Mouse (Mus musculus) MEL (cell line): ENCODE data around the gene Slc25a28. TPM values are rescaled to one million over a fixed set of nuclear protein-coding genes. Genes with fewer than 3 reads are reported as not detected.

Experiments used
- DNase-seq: peaks from one replicate; pipeline ENCODE4 v3.0.0; 2011; ENCODE audit warnings: low read depth, low spot score
- H3K27ac ChIP-seq: 2 replicates; pipeline ENCODE4 v1.5.1; 2012; ENCODE audit warnings: low read depth, mild to moderate bottlenecking, control low read depth, low read length, moderate library complexity; ENCODE audit not compliant: control insufficient read depth
- H3K27me3 ChIP-seq, 2 experiments: fragments of 150-350 bp in 1 of 2; sonication (generic) in 1 of 2; 2 replicates each; pipeline ENCODE4 v1.6.1; 2012; ENCODE audit warnings: low read length in 2 of 2, mild to moderate bottlenecking in 2 of 2, improper control_type of control experiment in 1 of 2, moderate library complexity in 1 of 2; ENCODE audit not compliant: insufficient read depth in 2 of 2, control insufficient read depth in 1 of 2
- H3K36me3 ChIP-seq, 2 experiments: 2 replicates each; pipeline ENCODE4 v1.6.1; 2012 to 2014; ENCODE audit warnings: low read length in 2 of 2, improper control_type of control experiment in 1 of 2, inconsistent platforms in 1 of 2, mild to moderate bottlenecking in 1 of 2; ENCODE audit not compliant: insufficient read depth in 2 of 2, control insufficient read depth in 1 of 2
- H3K4me1 ChIP-seq, 2 experiments: fragments of 150-350 bp in 1 of 2; sonication (generic) in 1 of 2; 2 replicates each; pipeline ENCODE4 v1.6.1; 2012; ENCODE audit warnings: low read length in 2 of 2, improper control_type of control experiment in 1 of 2, mild to moderate bottlenecking in 1 of 2; ENCODE audit not compliant: insufficient read depth in 2 of 2, control insufficient read depth in 1 of 2
- H3K4me3 ChIP-seq, 2 experiments: fragments of 150-350 bp in 1 of 2; sonication (generic) in 1 of 2; 2 replicates each; pipeline ENCODE4 v1.5.1; 2012; ENCODE audit warnings: low read depth in 2 of 2, low read length in 2 of 2, mild to moderate bottlenecking in 2 of 2, moderate library complexity in 2 of 2, control low read depth in 1 of 2, improper control_type of control experiment in 1 of 2; ENCODE audit not compliant: control insufficient read depth in 1 of 2, insufficient read depth in 1 of 2
- H3K79me2 ChIP-seq: 2 replicates; pipeline ENCODE4 v1.6.1; 2012; ENCODE audit warnings: mild to moderate bottlenecking, low read length, moderate library complexity; ENCODE audit not compliant: control insufficient read depth, poor library complexity, insufficient read depth
- H3K9ac ChIP-seq: 2 replicates; pipeline ENCODE4 v1.6.1; 2012; ENCODE audit warnings: low read depth, mild to moderate bottlenecking, control low read depth, low read length, moderate library complexity; ENCODE audit not compliant: control insufficient read depth, poor library complexity, severe bottlenecking
- H3K9me3 ChIP-seq: fragments of 150-350 bp; sonication (generic); replicated peaks from 2 replicates; pipeline ENCODE4 v1.6.1; 2012; ENCODE audit warnings: mild to moderate bottlenecking, low read length, improper control_type of control experiment, moderate library complexity; ENCODE audit not compliant: insufficient read depth
- ELF1 ChIP-seq: IDR thresholded peaks from 2 replicates; pipeline ENCODE4 v1.6.1; 2014; ENCODE audit warnings: low read depth, mild to moderate bottlenecking, inconsistent platforms, low read length, improper control_type of control experiment, moderate library complexity
- JUND ChIP-seq: IDR thresholded peaks from 2 replicates; pipeline ENCODE4 v1.6.1; 2011; ENCODE audit warnings: low read depth, mild to moderate bottlenecking, improper control_type of control experiment, low read length
- KAT2A ChIP-seq: conservative IDR thresholded peaks from 2 replicates; pipeline ENCODE4 v1.6.1; 2012; ENCODE audit warnings: low read depth, low read length, improper control_type of control experiment, inconsistent platforms
- MAFK ChIP-seq: IDR thresholded peaks from 2 replicates; pipeline ENCODE4 v1.6.1; 2011; ENCODE audit warnings: low read depth, mild to moderate bottlenecking, low read length, improper control_type of control experiment, borderline replicate concordance
- MYC ChIP-seq: IDR thresholded peaks from 2 replicates; pipeline ENCODE4 v1.6.1; 2011; ENCODE audit warnings: low read depth, mild to moderate bottlenecking, low read length, improper control_type of control experiment, moderate library complexity
- NRF1 ChIP-seq: IDR thresholded peaks from 2 replicates; pipeline ENCODE4 v1.6.1; 2014; ENCODE audit warnings: low read depth, mild to moderate bottlenecking, inconsistent platforms, low read length, improper control_type of control experiment, moderate library complexity; ENCODE audit not compliant: poor library complexity, insufficient read depth, severe bottlenecking
- POLR2AphosphoS2 ChIP-seq: IDR thresholded peaks from 2 replicates; pipeline ENCODE4 v1.6.1; 2011; ENCODE audit warnings: low read length, improper control_type of control experiment
- POLR2AphosphoS5 ChIP-seq: IDR thresholded peaks from 2 replicates; pipeline ENCODE4 v1.6.1; 2012; ENCODE audit warnings: low read depth, borderline replicate concordance, mild to moderate bottlenecking, inconsistent platforms, low read length, moderate library complexity, mixed read lengths
- RAD21 ChIP-seq: IDR thresholded peaks from 2 replicates; pipeline ENCODE4 v1.6.1; 2011; ENCODE audit warnings: mild to moderate bottlenecking, low read depth, low read length, improper control_type of control experiment
- RCOR1 ChIP-seq: IDR thresholded peaks from 2 replicates; pipeline ENCODE4 v1.6.1; 2012; ENCODE audit warnings: low read depth, mild to moderate bottlenecking, inconsistent platforms, low read length, improper control_type of control experiment
- SIN3A ChIP-seq: IDR thresholded peaks from 2 replicates; pipeline ENCODE4 v1.6.1; 2012; ENCODE audit warnings: low read length, improper control_type of control experiment, inconsistent platforms
- SMC3 ChIP-seq: IDR thresholded peaks from 2 replicates; pipeline ENCODE4 v1.6.1; 2011; ENCODE audit warnings: low read depth, low read length, improper control_type of control experiment
- USF1 ChIP-seq: IDR thresholded peaks from 2 replicates; pipeline ENCODE4 v1.6.1; 2014; ENCODE audit warnings: low read depth, mild to moderate bottlenecking, inconsistent platforms, low read length, improper control_type of control experiment, moderate library complexity
- USF2 ChIP-seq, 2 experiments: IDR thresholded peaks; 2 replicates each; pipeline ENCODE4 v1.6.1; 2011 to 2012; ENCODE audit warnings: improper control_type of control experiment in 2 of 2, low read length in 2 of 2, borderline replicate concordance in 1 of 2, inconsistent platforms in 1 of 2, low read depth in 1 of 2, mild to moderate bottlenecking in 1 of 2; ENCODE audit not compliant: insufficient read depth in 1 of 2
- ZMIZ1 ChIP-seq: IDR thresholded peaks from 2 replicates; pipeline ENCODE4 v1.6.1; 2012; ENCODE audit warnings: low read depth, mild to moderate bottlenecking, inconsistent platforms, low read length, improper control_type of control experiment, moderate library complexity
- polyA plus RNA-seq, 2 experiments: library from polyadenylated mRNA; stranded (reverse) in 1 of 2; unstranded in 1 of 2; fragments of >175 nt in 1 of 2; fragments of >200 nt in 1 of 2; gene quantifications; 2 replicates each; pipeline versions ENCODE4 v1.2.1 to v1.2.4; 2012; ENCODE audit warnings: low replicate concordance in 2 of 2, low read depth in 1 of 2; ENCODE audit not compliant: insufficient read length in 2 of 2, insufficient read depth in 1 of 2, missing spikeins in 1 of 2
- total RNA-seq: library from RNA; depleted of rRNA; stranded (reverse); fragments of 300-350 nt; gene quantifications from 2 replicates; pipeline ENCODE4 v1.2.3, GENCODE M21; 2012

Slc25a28 gene
- total and polyA plus RNA-seq, 3 experiments, result 58.2 to 110 TPM; not detected in 1

DNA sequence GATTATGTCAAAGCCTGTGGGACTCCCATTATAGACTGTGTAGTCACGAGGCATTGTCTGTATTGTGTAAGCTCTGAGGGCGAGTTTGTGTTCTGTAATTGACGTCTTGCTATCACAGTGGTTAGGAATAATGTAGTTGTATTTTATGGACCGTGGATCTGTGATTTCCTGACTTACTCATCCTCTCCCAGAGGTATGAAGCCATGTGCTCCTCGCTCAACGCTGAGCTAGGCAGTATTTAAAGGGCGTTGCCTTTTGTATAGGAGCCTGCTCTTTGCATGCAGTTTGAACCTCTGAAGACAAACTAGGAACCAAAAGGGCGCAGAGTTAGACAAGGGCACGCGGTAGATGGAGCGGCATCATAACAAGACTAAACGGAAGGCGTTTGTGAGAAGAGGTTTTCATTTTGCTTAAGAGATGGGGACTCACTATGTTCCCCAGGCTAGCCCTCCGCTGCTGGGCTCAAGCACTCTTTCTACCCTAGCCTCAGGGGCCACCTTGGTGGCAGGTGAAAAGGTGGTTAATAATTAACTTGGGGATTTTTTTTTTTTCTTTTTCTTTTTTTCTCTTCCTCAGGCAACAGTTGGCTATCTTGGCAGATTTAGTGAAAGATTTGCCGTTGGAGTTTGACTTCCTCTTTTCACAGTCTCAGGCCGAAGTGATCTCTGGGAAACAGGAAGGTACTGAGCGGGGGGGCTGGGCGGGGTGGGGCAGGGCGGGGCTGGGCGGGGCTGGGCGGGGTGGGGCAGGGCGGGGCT, 36.7 kb upstream of the Slc25a28 start (continued):
- no peak for TF ChIP-seq NRF1
- no peak for TF ChIP-seq RAD21
- peak; percentile 73 for TF ChIP-seq SIN3A
- 0 out of 2 replicates have a peak, but pooled peaks have one; percentile 33 for TF ChIP-seq MAFK

DNA sequence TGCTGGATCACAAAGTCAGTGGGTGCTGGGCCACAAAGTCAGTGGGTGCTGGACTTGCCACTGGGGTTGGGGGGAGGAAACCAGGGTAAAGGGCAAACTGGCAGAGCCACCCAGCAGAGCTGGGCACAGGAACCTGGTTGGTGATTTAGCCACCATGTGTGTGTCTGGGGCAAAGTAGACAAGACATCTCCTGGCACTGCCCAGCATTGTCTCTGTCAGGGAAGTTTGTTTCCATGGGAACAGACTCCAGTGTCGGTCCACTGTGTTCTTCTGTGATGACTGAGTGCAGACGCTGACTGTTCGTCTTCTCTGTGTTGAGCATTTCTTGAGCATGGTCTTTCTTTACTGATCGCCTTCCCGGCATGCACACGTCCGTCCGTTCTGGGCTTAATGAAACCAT, 34.6 kb upstream of the Slc25a28 start:
- H3K27ac ChIP-seq, result no peak overlapping the region
- H3K27me3 ChIP-seq, result no peaks in the 10 kb centered on the region
- peaks cover 7 to 16% of the 10 kb centered on the region in 2 experiments for H3K4me1 ChIP-seq
- H3K9ac ChIP-seq, result no peak overlapping the region
- DNase-seq, result no peak
- TF ChIP-seq JUND (no peak), ELF1 (no peak), USF2 (IDR thresholded peaks at IDR 0.05; ENCODE audit: borderline replicate concordance in 1 of 2, insufficient read depth in 1 of 2, low read depth in 1 of 2, low read length in 2 of 2) (no peak), MAFK (no peak), RCOR1 (no peak), POLR2AphosphoS2 (no peak), KAT2A (no peak), USF1 (no peak), SIN3A (no peak), ZMIZ1 (no peak)
- H3K36me3 ChIP-seq, result peaks cover 0 to 17% of the 10 kb centered on the region in 2 experiments; a peak in 2 of 4 replicates
- no peaks in the 10 kb centered on the region; the same call in 1 of the 2 replicates for H3K79me2 ChIP-seq
- no peak overlapping the region for H3K4me3 ChIP-seq
- no peaks in the 10 kb centered on the region for H3K9me3 ChIP-seq

DNA sequence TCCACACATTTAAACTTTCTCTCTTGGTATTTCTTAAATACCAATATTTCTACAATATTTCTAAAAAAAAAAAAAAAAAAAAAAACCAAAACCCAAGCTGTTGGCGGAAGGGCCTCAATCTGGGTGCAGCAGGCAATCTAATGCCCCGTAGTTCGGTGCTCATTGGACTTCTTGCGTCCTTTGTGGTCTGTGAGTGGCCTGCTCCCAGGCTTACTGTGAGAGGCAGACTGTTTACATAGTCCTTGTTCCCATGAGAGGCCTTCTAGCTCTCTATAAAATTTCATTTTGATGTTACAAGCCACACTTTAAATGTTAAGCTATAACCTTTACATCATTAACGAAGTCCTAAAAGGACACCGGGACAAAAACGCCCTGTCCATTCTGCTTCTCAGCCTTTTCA, 33.5 kb upstream of the Slc25a28 start:
- no peak overlapping the region for H3K9ac ChIP-seq
- no peak overlapping the region for H3K4me3 ChIP-seq
- H3K27ac ChIP-seq, result no peak overlapping the region
- no peaks in the 10 kb centered on the region for H3K27me3 ChIP-seq
- TF ChIP-seq MYC (no peak), POLR2AphosphoS5 (no peak), SMC3 (no peak), POLR2AphosphoS2 (no peak), USF2 (IDR thresholded peaks at IDR 0.05; ENCODE audit: borderline replicate concordance in 1 of 2, insufficient read depth in 1 of 2, low read depth in 1 of 2, low read length in 2 of 2) (no peak)
- H3K36me3 ChIP-seq, result peaks cover 0 to 17% of the 10 kb centered on the region in 2 experiments; a peak in 2 of 4 replicates
- no peak for DNase-seq
- no peaks in the 10 kb centered on the region for H3K9me3 ChIP-seq
- H3K4me1 ChIP-seq, result peaks cover 7 to 16% of the 10 kb centered on the region in 2 experiments
- H3K79me2 ChIP-seq, result no peaks in the 10 kb centered on the region; the same call in 1 of the 2 replicates
